Mouse (Mus musculus): ENCODE results near the gene Khdc3.

GRCm38 (mm10) chr9:73127457-73127856 lies 25.8 kb downstream of the Khdc3 start:
- TF ChIP-seq CTCF (conservative IDR thresholded peaks at IDR 0.05; ENCODE audit: low read length), result no peak
- no peak for TF ChIP-seq POU5F1 (IDR thresholded peaks at IDR 0.05; ENCODE audit: borderline replicate concordance, low read length)

Measured in E14TG2a.4 (cell line).